21 mouse cellular contexts compared by ENCODE assay signal in genomic region chr1:166256898-166257297, GRCm38 (mm10). TPM values are rescaled to one million over a fixed set of nuclear protein-coding genes. Genes with fewer than 3 reads are reported as not detected.
DNase-seq lines count a peak whose midpoint lies in the region; ATAC-seq and TF ChIP-seq lines count a peak whose summit lies in the region.
"Had no signal": no experiment of that assay in that cellular context is flagged by ENCODE, and none has a peak within 500 bp of the region (broad histone marks: within the 10 kb centered on the region; RNA-seq: fewer than 3 reads in every experiment).

No protein-coding gene starts in this region.

- H3K9me3 ChIP-seq in intestine, embryonic 14.5 days (ENCODE audit: control insufficient read depth, low read length): no peaks in the 10 kb centered on the region
- H3K9me3 ChIP-seq in intestine, embryonic 16.5 days (ENCODE audit: control insufficient read depth, low read length): no peaks in the 10 kb centered on the region
- H3K9me3 ChIP-seq in forebrain, postnatal 0 days (ENCODE audit: low read length): no peaks in the 10 kb centered on the region
- H3K9me3 ChIP-seq in midbrain, embryonic 11.5 days (ENCODE audit: control insufficient read depth, low read length): no peaks in the 10 kb centered on the region
- no peaks in the 10 kb centered on the region for H3K9me3 ChIP-seq in neural tube, embryonic 15.5 days (replicated peaks)

- no peak for ATAC-seq in intestine, embryonic 14.5 days (replicated peaks; ENCODE audit: low FRiP score, low TSS enrichment, low read depth)
- ATAC-seq in intestine, embryonic 16.5 days: no peak
- no peak for ATAC-seq in forebrain, postnatal 0 days
- no peak for ATAC-seq in midbrain, embryonic 11.5 days (ENCODE audit: low FRiP score)
- ATAC-seq in neural tube, embryonic 15.5 days (ENCODE audit: low FRiP score): no peak
- ATAC-seq: Patski had no signal

- DNase-seq in intestine, embryonic 14.5 days (ENCODE audit: low spot score): peak; percentile 47
- no peak for DNase-seq in forebrain, postnatal 0 days
- peak; percentile 88 for DNase-seq in midbrain, embryonic 11.5 days (ENCODE audit: low spot score, missing footprints)
- no peak for DNase-seq in thymus, postnatal 36 days
- no peak for DNase-seq in urinary bladder, adult 2 months (ENCODE audit: low spot score)
- DNase-seq in thymus, postnatal 10 days (ENCODE audit: low spot score in 2 of 2): no peak
- DNase-seq: adrenal gland, adult 2 months; cerebellum, adult 8-10 months; gastrocnemius, adult 2 months; kidney, adult 18-20 months; lung, embryonic 14.5 days; right cerebral cortex, adult 18-20 months had no signal

- no peak overlapping the region for H3K4me3 ChIP-seq in intestine, embryonic 14.5 days (ENCODE audit: low read depth, low read length)
- H3K4me3 ChIP-seq in intestine, embryonic 16.5 days (ENCODE audit: low read length): no peak overlapping the region
- peak overlapping the region; percentile 64; the same call in 1 of the 2 replicates for H3K4me3 ChIP-seq in forebrain, postnatal 0 days (ENCODE audit: low read depth, low read length)
- H3K4me3 ChIP-seq in midbrain, embryonic 11.5 days (ENCODE audit: low read depth, low read length): peak overlapping the region; percentile 51
- 0 out of 2 replicates have a peak overlapping the region, but pooled peaks have one; percentile 60 for H3K4me3 ChIP-seq in neural tube, embryonic 15.5 days (replicated peaks)
- H3K4me3 ChIP-seq: erythroblast, embryonic 14.5 days; gastrocnemius, adult 2 months had no signal

- H3K9ac ChIP-seq in intestine, embryonic 14.5 days (ENCODE audit: low read length): no peak overlapping the region
- no peak overlapping the region for H3K9ac ChIP-seq in intestine, embryonic 16.5 days (ENCODE audit: low read depth, low read length)
- H3K9ac ChIP-seq in forebrain, postnatal 0 days: peak overlapping the region; percentile 22; the same call in 1 of the 2 replicates
- peak overlapping the region; percentile 73 for H3K9ac ChIP-seq in midbrain, embryonic 11.5 days (ENCODE audit: low read length)
- 0 out of 2 replicates have a peak overlapping the region, but pooled peaks have one; percentile 24 for H3K9ac ChIP-seq in neural tube, embryonic 15.5 days (replicated peaks)
- H3K9ac ChIP-seq: lung, embryonic 14.5 days had no signal

- no peak overlapping the region for H3K27ac ChIP-seq in intestine, embryonic 14.5 days (ENCODE audit: low read depth)
- H3K27ac ChIP-seq in intestine, embryonic 16.5 days (ENCODE audit: low read length): no peak overlapping the region
- peak overlapping the region; percentile 54; the same call in 1 of the 2 replicates for H3K27ac ChIP-seq in forebrain, postnatal 0 days (ENCODE audit: low read depth, low read length)
- H3K27ac ChIP-seq in midbrain, embryonic 11.5 days (ENCODE audit: low read depth, low read length): peak overlapping the region; percentile 64
- H3K27ac ChIP-seq in neural tube, embryonic 15.5 days (replicated peaks): no peak overlapping the region
- H3K27ac ChIP-seq: gastrocnemius, adult 2 months had no signal

- H3K4me1 ChIP-seq in intestine, embryonic 14.5 days (replicated peaks; ENCODE audit: control insufficient read depth, insufficient read depth, low read length): peaks cover 5% of the 10 kb centered on the region; the same call in 1 of the 2 replicates
- no peaks in the 10 kb centered on the region for H3K4me1 ChIP-seq in intestine, embryonic 16.5 days (ENCODE audit: control insufficient read depth, insufficient read depth, low read length)
- 0 out of 2 replicates have a peak, but pooled peaks cover 9% of the 10 kb centered on the region for H3K4me1 ChIP-seq in forebrain, postnatal 0 days (ENCODE audit: insufficient read depth)
- H3K4me1 ChIP-seq in midbrain, embryonic 11.5 days (ENCODE audit: control insufficient read depth, insufficient read depth, low read length): peaks cover 21% of the 10 kb centered on the region
- H3K4me1 ChIP-seq in neural tube, embryonic 15.5 days: peaks cover 23% of the 10 kb centered on the region

- no peaks in the 10 kb centered on the region for H3K36me3 ChIP-seq in intestine, embryonic 14.5 days (ENCODE audit: control insufficient read depth, insufficient read depth, low read length)
- H3K36me3 ChIP-seq in intestine, embryonic 16.5 days (ENCODE audit: control insufficient read depth, insufficient read depth, low read length): no peaks in the 10 kb centered on the region
- H3K36me3 ChIP-seq in forebrain, postnatal 0 days (ENCODE audit: insufficient read depth): no peaks in the 10 kb centered on the region
- no peaks in the 10 kb centered on the region for H3K36me3 ChIP-seq in midbrain, embryonic 11.5 days (ENCODE audit: control insufficient read depth, insufficient read depth, low read length)
- H3K36me3 ChIP-seq in neural tube, embryonic 15.5 days: no peaks in the 10 kb centered on the region

- WGBS in intestine, embryonic 14.5 days: 64% methylated on average over 4 of the region's 4 CpGs
- WGBS in intestine, embryonic 16.5 days: 70% methylated on average over 4 of the region's 4 CpGs
- 48% methylated on average over 4 of the region's 4 CpGs for WGBS in forebrain, postnatal 0 days
- WGBS in midbrain, embryonic 11.5 days: 35% methylated on average over 4 of the region's 4 CpGs
- WGBS in neural tube, embryonic 15.5 days: 74% methylated on average over 4 of the region's 4 CpGs

- no peak overlapping the region for H3K4me2 ChIP-seq in intestine, embryonic 14.5 days (ENCODE audit: low read length)
- no peak overlapping the region for H3K4me2 ChIP-seq in intestine, embryonic 16.5 days (ENCODE audit: low read depth, low read length)
- peak overlapping the region; percentile 88 for H3K4me2 ChIP-seq in forebrain, postnatal 0 days (ENCODE audit: low read depth)
- peak overlapping the region; percentile 67 for H3K4me2 ChIP-seq in midbrain, embryonic 11.5 days
- H3K4me2 ChIP-seq in neural tube, embryonic 15.5 days: peak overlapping the region; percentile 91
- H3K4me2 ChIP-seq: lung, embryonic 14.5 days had no signal

- no peak for TF ChIP-seq CTCF in forebrain, postnatal 0 days (IDR thresholded peaks at IDR 0.05; ENCODE audit: low read depth)

- H3K27me3 ChIP-seq in intestine, embryonic 14.5 days (replicated peaks; ENCODE audit: control insufficient read depth, insufficient read depth, low read length): peaks cover 42% of the 10 kb centered on the region
- H3K27me3 ChIP-seq in intestine, embryonic 16.5 days (replicated peaks; ENCODE audit: control insufficient read depth, insufficient read depth, low read length): peaks cover 15% of the 10 kb centered on the region; the same call in 1 of the 2 replicates
- H3K27me3 ChIP-seq in forebrain, postnatal 0 days (ENCODE audit: insufficient read depth, low read length): no peaks in the 10 kb centered on the region
- no peaks in the 10 kb centered on the region for H3K27me3 ChIP-seq in midbrain, embryonic 11.5 days (ENCODE audit: control insufficient read depth, insufficient read depth, low read length)
- H3K27me3 ChIP-seq in neural tube, embryonic 15.5 days (replicated peaks): 0 out of 2 replicates have a peak, but pooled peaks cover 8% of the 10 kb centered on the region

RNA-seq across cellular contexts. Expression of gene Ildr2, which starts 3.0 kb away (rescaled TPM):
- 0.60 and 1.0 TPM in 2 replicates for polyA plus RNA-seq in intestine, embryonic 14.5 days (2014; fragmentation: Nextera tagmentation; extraction: Ambion mirVana)
- 0.27 and 0.37 TPM in 2 replicates for polyA plus RNA-seq in intestine, embryonic 16.5 days (2015; fragmentation: Nextera tagmentation; extraction: Ambion mirVana)
- 24.4 and 38.1 TPM in 2 replicates for total RNA-seq in forebrain, postnatal 0 days (2014; rRNA removed)
- polyA plus RNA-seq in forebrain, postnatal 0 days (2015; fragmentation: Nextera tagmentation; extraction: Ambion mirVana): 3.2 and 6.4 TPM in 2 replicates
- 12.2 and 12.8 TPM in 2 replicates for polyA plus RNA-seq in midbrain, embryonic 11.5 days (2014; fragmentation: Nextera tagmentation; extraction: Ambion mirVana)
- polyA plus RNA-seq in neural tube, embryonic 15.5 days (2015; fragmentation: Nextera tagmentation; extraction: Ambion mirVana): 2.8 and 3.0 TPM in 2 replicates
- 2.7 and 3.4 TPM in 2 replicates for polyA plus RNA-seq in urinary bladder, adult 2 months (2012; rRNA removed)
- total RNA-seq: megakaryocyte progenitor cell, adult 5-6 weeks had no signal
- polyA plus RNA-seq: erythroblast, embryonic 14.5 days had no signal

RNA-seq across cellular contexts. Expression of gene Mael, which starts 18.4 kb away (rescaled TPM):
- polyA plus RNA-seq in intestine, embryonic 14.5 days (2014; fragmentation: Nextera tagmentation; extraction: Ambion mirVana): not detected in 2 replicates
- not detected in 2 replicates for polyA plus RNA-seq in intestine, embryonic 16.5 days (2015; fragmentation: Nextera tagmentation; extraction: Ambion mirVana)
- 0.10 TPM in 1 of 2 replicates, not detected in the other for total RNA-seq in forebrain, postnatal 0 days (2014; rRNA removed)
- polyA plus RNA-seq in forebrain, postnatal 0 days (2015; fragmentation: Nextera tagmentation; extraction: Ambion mirVana): not detected in 2 replicates
- 0.08 TPM in 1 of 2 replicates, not detected in the other for polyA plus RNA-seq in midbrain, embryonic 11.5 days (2014; fragmentation: Nextera tagmentation; extraction: Ambion mirVana)
- 0.22 TPM in 1 of 2 replicates, not detected in the other for polyA plus RNA-seq in neural tube, embryonic 15.5 days (2015; fragmentation: Nextera tagmentation; extraction: Ambion mirVana)
- not detected in 2 replicates for polyA plus RNA-seq in urinary bladder, adult 2 months (2012; rRNA removed)
- total RNA-seq: adrenal gland, adult 2 months; gastrocnemius, adult 2 months; heart, adult 8-10 months; heart, postnatal 25 days; left cerebral cortex, postnatal 14 days; liver, adult 2 months; megakaryocyte progenitor cell, adult 5-6 weeks had no signal
- polyA plus RNA-seq: adrenal gland, adult 2 months; erythroblast, embryonic 14.5 days; liver, adult 2 months; lung, embryonic 14.5 days; Patski had no signal

Comparison
In these comparisons a context has a peak if more than half of its experiments do, and no peak if none do; other contexts are left out.
1. DNase-seq: peak in intestine, embryonic 14.5 days (single experiment) and midbrain, embryonic 11.5 days (single experiment); none in forebrain, postnatal 0 days (single experiment), thymus, postnatal 36 days (0 of 2), urinary bladder, adult 2 months (single experiment) and thymus, postnatal 10 days (0 of 2).
2. H3K27ac ChIP-seq: peak in forebrain, postnatal 0 days (single experiment) and midbrain, embryonic 11.5 days (single experiment); none in intestine, embryonic 14.5 days (single experiment), intestine, embryonic 16.5 days (single experiment) and neural tube, embryonic 15.5 days (single experiment).
3. H3K4me2 ChIP-seq: peak in forebrain, postnatal 0 days (single experiment), midbrain, embryonic 11.5 days (single experiment) and neural tube, embryonic 15.5 days (single experiment); none in intestine, embryonic 14.5 days (single experiment) and intestine, embryonic 16.5 days (single experiment).
4. H3K4me3 ChIP-seq: peak in forebrain, postnatal 0 days (single experiment), midbrain, embryonic 11.5 days (single experiment) and neural tube, embryonic 15.5 days (single experiment); none in intestine, embryonic 14.5 days (single experiment) and intestine, embryonic 16.5 days (single experiment).
5. H3K9ac ChIP-seq: peak in forebrain, postnatal 0 days (single experiment), midbrain, embryonic 11.5 days (single experiment) and neural tube, embryonic 15.5 days (single experiment); none in intestine, embryonic 14.5 days (single experiment) and intestine, embryonic 16.5 days (single experiment).